Mouse (Mus musculus): ENCODE measurements at regions not wholly inside any gene's neighbourhood (a gene's known extent, or its start where the extent isn't known, plus 50 kb on each side); places are given as distances from the start of the nearest gene placed in this dataset.

- no peak for DNase-seq
These were observed 269.2 kb upstream of the Dab2 start for GRCm38 (mm10) chr15:6030396-6030795.

GRCm38 (mm10) chr15:6034156-6034555 lies 265.4 kb upstream of the Dab2 start:
- no peak for DNase-seq

- DNase-seq: no peak
These were observed 254.9 kb upstream of the Dab2 start for GRCm38 (mm10) chr15:6044511-6045256.

- no peak for DNase-seq
These were observed 243.9 kb upstream of the Dab2 start for GRCm38 (mm10) chr15:6055703-6056102.

- DNase-seq: peak; percentile 15 to 54
These were observed 242.5 kb upstream of the Dab2 start for GRCm38 (mm10) chr15:6056887-6057626.

- DNase-seq: no peak
These were observed 240.2 kb upstream of the Dab2 start for GRCm38 (mm10) chr15:6059361-6059760.

- peak; percentile 17 to 28 for DNase-seq
These were observed 239.8 kb upstream of the Dab2 start for GRCm38 (mm10) chr15:6059790-6060189.

- no peak for DNase-seq
These were observed 238.9 kb upstream of the Dab2 start for GRCm38 (mm10) chr15:6060649-6061048.

- DNase-seq: no peak
These were observed 234.5 kb upstream of the Dab2 start for GRCm38 (mm10) chr15:6065100-6065499.

GRCm38 (mm10) chr15:6067380-6067779 lies 232.2 kb upstream of the Dab2 start:
- DNase-seq: no peak

GRCm38 (mm10) chr15:6068371-6068770 lies 231.2 kb upstream of the Dab2 start:
- DNase-seq: no peak

- no peak for DNase-seq
These were observed 227.7 kb upstream of the Dab2 start for GRCm38 (mm10) chr15:6071873-6072272.

- no peak for DNase-seq
These were observed 226.7 kb upstream of the Dab2 start for GRCm38 (mm10) chr15:6072920-6073319.

- peak; percentile 77 to 79 for DNase-seq
These were observed 218.6 kb upstream of the Dab2 start for GRCm38 (mm10) chr15:6080714-6081635.

GRCm38 (mm10) chr15:6087208-6087607 lies 212.4 kb upstream of the Dab2 start:
- no peak for DNase-seq

GRCm38 (mm10) chr15:6088498-6088897 lies 211.1 kb upstream of the Dab2 start:
- DNase-seq: no peak

- no peak for DNase-seq
These were observed 169.9 kb upstream of the Dab2 start for GRCm38 (mm10) chr15:6129697-6130096.

- no peak for DNase-seq
These were observed 167.4 kb upstream of the Dab2 start for GRCm38 (mm10) chr15:6132216-6132615.

GRCm38 (mm10) chr15:6145071-6145470 lies 154.5 kb upstream of the Dab2 start:
- no peak for DNase-seq

- peak in 1 of 2 experiments; percentile 4 for DNase-seq
These were observed 144.9 kb upstream of the Dab2 start for GRCm38 (mm10) chr15:6154706-6155105.

GRCm38 (mm10) chr15:6180261-6180660 lies 119.3 kb upstream of the Dab2 start:
- no peak for DNase-seq

- no peak for DNase-seq
These were observed 116.0 kb upstream of the Dab2 start for GRCm38 (mm10) chr15:6183627-6184026.

- DNase-seq: no peak
These were observed 107.7 kb upstream of the Dab2 start for GRCm38 (mm10) chr15:6191845-6192244.
